Mouse (Mus musculus): Measurements from ENCODE around the gene B3gnt5. TPM values are rescaled to one million over a fixed set of nuclear protein-coding genes. Genes with fewer than 3 reads are reported as not detected.

The B3gnt5 gene
- 0.20 and 0.31 TPM in 2 replicates for polyA plus RNA-seq (2012; rRNA removed)

DNA sequence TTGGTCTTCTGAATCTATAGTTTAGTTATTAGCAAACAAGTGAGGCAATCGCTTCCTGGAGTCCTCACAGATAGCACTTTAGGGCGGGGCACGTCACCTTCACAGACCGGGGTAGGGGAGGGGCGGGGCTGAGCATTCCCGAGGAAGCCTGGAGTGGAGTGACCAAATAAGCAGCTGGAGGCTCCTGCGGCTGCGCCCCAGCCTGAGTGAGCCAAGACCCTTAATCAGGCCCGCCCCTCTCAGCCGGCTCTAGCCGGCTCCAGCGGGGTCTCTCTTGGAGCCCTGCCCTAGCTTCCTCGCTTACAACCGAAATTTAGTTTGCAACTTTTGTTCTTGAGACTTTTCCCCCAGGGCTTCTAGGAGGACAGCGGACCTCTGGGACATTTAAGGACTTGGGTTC lies at the start of gene B3gnt5:
B3gnt5 (plus strand) TSS at position 135 of the 400 bp plus-strand sequence.

Other genes with a start within 250 kb of the B3gnt5 start
- gene Olfr167, start 237.9 kb upstream of the B3gnt5 start, polyA plus RNA-seq (2012; rRNA removed) = not detected in 2 replicates
- not detected in 2 replicates for gene Olfr168, start 224.7 kb upstream of the B3gnt5 start, polyA plus RNA-seq (2012; rRNA removed)
- gene Olfr169, start 188.4 kb upstream of the B3gnt5 start, polyA plus RNA-seq (2012; rRNA removed) = not detected in 2 replicates
- not detected in 2 replicates for gene Olfr170, start 148.3 kb upstream of the B3gnt5 start, polyA plus RNA-seq (2012; rRNA removed)
- not detected in 2 replicates for gene Olfr171, start 130.3 kb upstream of the B3gnt5 start, polyA plus RNA-seq (2012; rRNA removed)
- gene Lamp3, start 53.8 kb upstream of the B3gnt5 start, polyA plus RNA-seq (2012; rRNA removed) = not detected in 2 replicates
- gene Klhl6, start 222.8 kb downstream of the B3gnt5 start, polyA plus RNA-seq (2012; rRNA removed) = 2.8 and 3.4 TPM in 2 replicates

All from ovary, adult 2 months (tissue).